Mouse (Mus musculus): ENCODE measurements around the gene Pbx2.
"Not testable (repeated sequence)": the region's sequence is repeated elsewhere in the genome, so short reads cannot be mapped to it uniquely, and the experiment has no call there.

GRCm38 (mm10) chr17:34543567-34543966 lies 47.5 kb upstream of the Pbx2 start:
- TF ChIP-seq CTCF (IDR thresholded peaks at IDR 0.05; ENCODE audit: low read depth, low read length); GATA1 (IDR thresholded peaks at IDR 0.05; ENCODE audit: borderline replicate concordance, low read length); POLR2AphosphoS5 (IDR thresholded peaks at IDR 0.05; ENCODE audit: insufficient replicate concordance, low read depth, low read length); GATA2 (IDR thresholded peaks at IDR 0.05; ENCODE audit: borderline replicate concordance, low read depth, low read length): not testable (repeated sequence)
